Mouse (Mus musculus) liver, adult 2 months (tissue): ENCODE measurements around the gene Lrrc4b.

Experiments
- CTCF ChIP-seq: fragments of 200-500 bp; IDR thresholded peaks from 2 replicates; pipeline ENCODE4 v1.5.1; 2011; ENCODE audit warnings: low read depth, low read length, control low read depth
- POLR2A ChIP-seq: fragments of 200-500 bp; IDR thresholded peaks from 2 replicates; pipeline ENCODE4 v1.6.1; 2011; ENCODE audit warnings: low read length, control low read depth; ENCODE audit not compliant: insufficient read depth; ENCODE audit errors: extremely low read depth

GRCm38 (mm10) chr7:44392341-44392740 is 36.5 kb upstream of the Lrrc4b start:
- TF ChIP-seq CTCF (no peak), POLR2A (no peak)
